Mouse (Mus musculus) heart, embryonic 13.5 days (tissue): ENCODE results near the gene Fgd6. TPM values are rescaled to one million over a fixed set of nuclear protein-coding genes. Genes with fewer than 3 reads are reported as not detected.
A peak's percentile ranks its signal among the peaks of the same experiment; 100 is the strongest.

ENCODE experiments used
- ATAC-seq: fragments of 200-750 bp; cut with Nextera tagmentation; 2 replicates; pipeline ENCODE4 v1.8.0; 2017; ENCODE audit warnings: moderate TSS enrichment; ENCODE audit not compliant: insufficient number of reproducible peaks, low FRiP score, low TSS enrichment; ENCODE audit errors: extremely low read depth
- H3K27ac ChIP-seq: fragments of 300-500 bp; sonication (generic); replicated peaks from 2 replicates; pipeline ENCODE4 v1.5.1; 2015; ENCODE audit warnings: moderate library complexity, mild to moderate bottlenecking, inconsistent platforms
- H3K27me3 ChIP-seq: fragments of 300-500 bp; sonication (generic); replicated peaks from 2 replicates; pipeline ENCODE4 v1.6.1; 2015; ENCODE audit warnings: mild to moderate bottlenecking, inconsistent platforms
- H3K36me3 ChIP-seq: fragments of 300-500 bp; sonication (generic); 2 replicates; pipeline ENCODE4 v1.6.1; 2015; ENCODE audit warnings: mild to moderate bottlenecking, inconsistent platforms
- H3K4me1 ChIP-seq: fragments of 300-500 bp; sonication (generic); 2 replicates; pipeline ENCODE4 v1.6.1; 2015; ENCODE audit warnings: inconsistent platforms
- H3K4me2 ChIP-seq: fragments of 300-500 bp; sonication (generic); 2 replicates; pipeline ENCODE4 v1.6.1; 2015; ENCODE audit warnings: inconsistent platforms, mild to moderate bottlenecking, moderate library complexity
- H3K4me3 ChIP-seq: fragments of 300-500 bp; sonication (generic); 2 replicates; pipeline ENCODE4 v1.5.1; 2015; ENCODE audit warnings: moderate library complexity, mild to moderate bottlenecking, inconsistent platforms
- H3K9ac ChIP-seq: fragments of 300-500 bp; sonication (generic); 2 replicates; pipeline ENCODE4 v1.6.1; 2015; ENCODE audit warnings: inconsistent platforms, mild to moderate bottlenecking, moderate library complexity
- H3K9me3 ChIP-seq: fragments of 300-500 bp; sonication (generic); 2 replicates; pipeline ENCODE4 v1.6.1; 2016; ENCODE audit warnings: inconsistent platforms
- WGBS: fragments of 180-500 bp; shearing (Covaris S2); methylation state at CpG from one replicate; pipeline ENCODE4 v1.1.7; 2015; ENCODE audit warnings: mixed read lengths; 5-methylcytosine and 5-hydroxymethylcytosine counted together
- polyA plus RNA-seq: library from polyadenylated mRNA; unstranded; fragments of >200 nt; fragmentation: Nextera tagmentation; extraction: Ambion mirVana; gene quantifications from 2 replicates; pipeline ENCODE4 v1.2.1, GENCODE M21; 2015

The Fgd6 gene
- polyA plus RNA-seq, 1 experiment from 2014 or later = 2.1 TPM

- Histone ChIP-seq H3K9ac (peak overlapping the region; percentile 68; the same call in 1 of the 2 replicates), H3K27me3 (no peaks in the 10 kb centered on the region), H3K4me3 (no peak overlapping the region), H3K9me3 (no peaks in the 10 kb centered on the region), H3K4me1 (peaks cover 33% of the 10 kb centered on the region), H3K27ac (peak overlapping the region; percentile 77), H3K36me3 (peaks cover 9% of the 10 kb centered on the region; the same call in 1 of the 2 replicates), H3K4me2 (peak overlapping the region; percentile 44)
- 20% methylated on average over 10 of the region's 10 CpGs for WGBS
- peak; percentile 31; the same call in 1 of the 2 replicates for ATAC-seq
These were observed 36.6 kb downstream of the Fgd6 start for GRCm38 (mm10) chr10:94072261-94072915.

DNA sequence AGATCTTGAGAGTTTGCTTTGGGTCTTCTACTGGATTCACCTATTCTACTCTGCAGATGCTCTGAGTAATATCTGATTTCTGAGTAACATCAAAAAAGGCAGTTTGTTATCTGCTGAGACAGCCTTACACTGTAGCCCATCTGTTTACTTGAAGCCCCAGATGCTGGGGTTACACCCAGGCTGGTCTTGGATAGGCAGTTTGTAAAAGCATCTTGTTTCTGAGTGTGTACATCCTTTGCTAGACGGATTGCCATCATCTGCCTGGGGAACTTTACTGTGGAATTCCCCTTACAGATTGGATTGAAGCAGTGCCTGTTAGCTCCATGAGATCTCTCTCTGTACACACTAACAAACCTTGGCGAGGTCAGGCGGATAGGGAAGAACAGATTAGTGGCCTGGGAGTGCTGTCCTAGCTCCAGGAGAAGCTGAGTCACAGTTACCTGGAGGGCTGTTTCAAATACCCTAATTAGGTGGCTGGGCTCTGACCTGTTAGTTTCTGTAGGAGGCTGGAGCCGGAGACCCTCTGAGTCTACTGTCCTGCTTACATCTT lies 37.2 kb downstream of the Fgd6 start:
- peak overlapping the region; percentile 77 for H3K27ac ChIP-seq
- H3K9me3 ChIP-seq = no peaks in the 10 kb centered on the region
- H3K36me3 ChIP-seq = peaks cover 9% of the 10 kb centered on the region; the same call in 1 of the 2 replicates
- ATAC-seq = no peak
- H3K9ac ChIP-seq = peak overlapping the region; percentile 68; the same call in 1 of the 2 replicates
- H3K4me2 ChIP-seq = peak overlapping the region; percentile 44
- H3K27me3 ChIP-seq = no peaks in the 10 kb centered on the region
- WGBS = 60% methylated on average over 4 of the region's 4 CpGs
- H3K4me3 ChIP-seq = no peak overlapping the region
- peaks cover 33% of the 10 kb centered on the region for H3K4me1 ChIP-seq

DNA sequence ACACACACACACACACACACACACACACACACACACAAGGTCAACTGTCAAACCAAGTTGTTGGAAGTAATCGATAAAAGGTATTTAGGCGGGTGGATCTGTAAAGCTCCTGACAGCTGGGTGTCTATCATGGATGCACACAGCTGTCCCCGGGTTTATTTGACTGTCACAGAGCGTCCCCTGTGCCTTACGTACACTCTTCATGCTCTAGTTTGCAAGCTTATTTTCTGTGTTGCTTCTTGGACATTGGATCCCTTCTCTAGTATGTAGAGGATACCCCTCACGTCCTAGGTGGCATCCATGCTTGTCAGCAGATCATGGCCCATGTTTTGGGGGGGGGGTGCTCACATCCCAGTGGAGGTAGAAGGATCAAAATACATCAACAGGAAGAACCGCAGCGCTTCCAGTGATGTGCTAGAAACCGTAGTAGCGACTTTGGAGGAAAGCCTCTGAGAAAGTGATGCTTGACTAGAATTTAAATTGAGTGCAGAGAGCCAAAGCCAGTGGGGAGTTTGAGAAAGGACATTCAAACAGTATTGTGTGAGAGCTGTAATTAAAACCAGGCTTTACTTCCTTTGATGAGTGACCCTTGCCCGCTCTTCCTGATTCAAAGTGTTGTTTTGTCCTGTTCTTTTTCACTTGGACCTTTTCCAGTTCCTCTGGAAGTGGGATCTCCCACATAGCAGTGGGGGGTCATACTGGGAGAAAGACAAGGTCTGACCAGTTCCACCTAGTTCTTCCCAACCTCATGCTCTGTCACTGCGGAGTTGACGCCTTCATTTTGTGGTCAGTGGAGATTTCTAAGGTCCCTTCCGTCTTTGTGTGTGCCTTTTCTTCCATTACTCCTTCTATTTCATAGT lies 41.4 kb downstream of the Fgd6 start:
- ATAC-seq = no peak
- Histone ChIP-seq H3K4me3 (no peak overlapping the region), H3K36me3 (peaks cover 9% of the 10 kb centered on the region; the same call in 1 of the 2 replicates), H3K4me1 (peaks cover 18% of the 10 kb centered on the region), H3K9me3 (no peaks in the 10 kb centered on the region), H3K4me2 (no peak overlapping the region), H3K27me3 (no peaks in the 10 kb centered on the region), H3K27ac (no peak overlapping the region), H3K9ac (no peak overlapping the region)
- WGBS = 86% methylated on average over 14 of the region's 14 CpGs

DNA sequence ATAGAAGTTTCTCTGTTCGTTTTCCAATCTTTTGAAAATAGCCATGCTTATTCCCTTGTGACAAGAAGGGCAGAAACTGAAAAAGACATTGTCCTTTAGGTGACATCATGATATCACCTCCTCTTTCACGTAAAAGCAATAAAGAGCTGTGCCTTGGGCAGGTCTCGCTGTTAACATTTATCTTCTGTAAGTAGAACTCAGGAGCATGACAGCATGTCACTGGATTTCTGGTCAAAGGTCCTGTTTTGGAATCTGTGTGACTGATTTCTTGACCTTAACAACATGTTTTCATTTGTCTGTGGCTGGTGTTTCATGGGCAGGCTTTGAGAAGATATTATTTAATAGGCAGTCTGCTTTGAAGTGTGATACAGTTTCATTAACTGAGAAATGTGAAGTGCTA lies 44.9 kb downstream of the Fgd6 start:
- H3K9me3 ChIP-seq = no peaks in the 10 kb centered on the region
- no peak overlapping the region for H3K4me2 ChIP-seq
- H3K4me3 ChIP-seq = no peak overlapping the region
- H3K9ac ChIP-seq = no peak overlapping the region
- H3K27ac ChIP-seq = no peak overlapping the region
- WGBS = 57% methylated on average over 3 of the region's 3 CpGs
- no peak for ATAC-seq
- H3K36me3 ChIP-seq = no peaks in the 10 kb centered on the region
- H3K27me3 ChIP-seq = no peaks in the 10 kb centered on the region
- H3K4me1 ChIP-seq = peaks cover 10% of the 10 kb centered on the region

DNA sequence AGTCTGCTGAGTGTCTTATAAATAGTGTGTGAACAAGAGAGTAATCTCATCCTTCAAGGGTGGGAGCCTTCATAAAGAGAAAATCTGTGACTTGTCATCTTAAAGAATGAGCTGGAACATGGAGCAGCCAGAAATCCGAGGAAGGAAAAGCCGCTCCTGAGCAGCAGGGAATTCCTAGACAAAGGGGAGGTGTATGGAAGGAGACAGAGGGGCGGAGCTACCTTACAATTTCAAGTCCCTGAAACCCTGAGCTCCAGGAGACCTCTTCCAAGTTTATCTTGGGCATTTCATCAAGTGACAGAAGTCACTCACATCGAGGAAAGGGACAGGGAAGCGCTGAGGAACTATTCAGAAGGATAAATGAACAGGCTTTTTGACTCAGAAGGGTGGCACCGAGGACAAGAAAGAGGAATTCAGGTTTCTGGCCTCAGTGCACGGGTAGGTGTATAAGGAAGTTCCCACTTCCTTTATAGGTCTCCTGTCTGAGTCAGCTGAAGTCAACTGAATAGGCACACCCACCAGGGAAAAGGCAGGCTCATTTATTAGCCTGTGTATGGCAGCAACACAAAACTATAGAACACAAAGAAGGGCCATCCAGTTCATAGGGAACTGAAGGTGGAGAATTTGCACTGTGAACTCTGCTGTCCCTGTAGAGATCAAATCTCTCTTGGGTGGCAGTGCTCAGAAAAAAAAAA lies 46.4 kb downstream of the Fgd6 start:
- no peak overlapping the region for H3K4me3 ChIP-seq
- H3K27me3 ChIP-seq = no peaks in the 10 kb centered on the region
- H3K27ac ChIP-seq = no peak overlapping the region
- H3K36me3 ChIP-seq = no peaks in the 10 kb centered on the region
- H3K4me2 ChIP-seq = no peak overlapping the region
- H3K9ac ChIP-seq = no peak overlapping the region
- peaks cover 10% of the 10 kb centered on the region for H3K4me1 ChIP-seq
- WGBS = 36% methylated on average over 7 of the region's 7 CpGs
- no peaks in the 10 kb centered on the region for H3K9me3 ChIP-seq
- no peak for ATAC-seq

DNA sequence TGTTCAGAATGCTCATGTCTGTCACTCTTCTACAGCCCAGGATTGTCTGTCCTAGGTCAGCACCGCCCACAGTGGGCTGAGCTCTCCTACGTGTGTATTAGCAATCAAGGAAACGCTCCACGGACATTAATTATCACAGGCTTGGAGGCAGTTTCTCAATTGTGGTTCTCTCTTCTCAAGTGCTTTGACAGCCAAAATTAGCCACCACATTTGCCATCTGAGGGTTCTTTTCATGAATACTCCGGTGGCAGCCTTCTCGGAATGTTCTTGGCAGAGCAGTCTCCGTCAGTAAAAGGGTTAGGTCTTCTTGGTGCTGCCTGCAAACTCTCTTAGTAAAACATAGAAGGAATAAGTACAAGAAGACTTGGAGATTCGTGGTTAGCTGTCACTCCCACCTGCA lies 50.5 kb downstream of the Fgd6 start:
- Histone ChIP-seq H3K9me3 (0 out of 2 replicates have a peak, but pooled peaks cover 3% of the 10 kb centered on the region), H3K27me3 (no peaks in the 10 kb centered on the region), H3K27ac (no peak overlapping the region), H3K4me2 (no peak overlapping the region), H3K9ac (no peak overlapping the region), H3K36me3 (peaks cover 11% of the 10 kb centered on the region), H3K4me1 (peaks cover 10% of the 10 kb centered on the region), H3K4me3 (no peak overlapping the region)
- 81% methylated on average over 8 of the region's 8 CpGs for WGBS
- no peak for ATAC-seq

DNA sequence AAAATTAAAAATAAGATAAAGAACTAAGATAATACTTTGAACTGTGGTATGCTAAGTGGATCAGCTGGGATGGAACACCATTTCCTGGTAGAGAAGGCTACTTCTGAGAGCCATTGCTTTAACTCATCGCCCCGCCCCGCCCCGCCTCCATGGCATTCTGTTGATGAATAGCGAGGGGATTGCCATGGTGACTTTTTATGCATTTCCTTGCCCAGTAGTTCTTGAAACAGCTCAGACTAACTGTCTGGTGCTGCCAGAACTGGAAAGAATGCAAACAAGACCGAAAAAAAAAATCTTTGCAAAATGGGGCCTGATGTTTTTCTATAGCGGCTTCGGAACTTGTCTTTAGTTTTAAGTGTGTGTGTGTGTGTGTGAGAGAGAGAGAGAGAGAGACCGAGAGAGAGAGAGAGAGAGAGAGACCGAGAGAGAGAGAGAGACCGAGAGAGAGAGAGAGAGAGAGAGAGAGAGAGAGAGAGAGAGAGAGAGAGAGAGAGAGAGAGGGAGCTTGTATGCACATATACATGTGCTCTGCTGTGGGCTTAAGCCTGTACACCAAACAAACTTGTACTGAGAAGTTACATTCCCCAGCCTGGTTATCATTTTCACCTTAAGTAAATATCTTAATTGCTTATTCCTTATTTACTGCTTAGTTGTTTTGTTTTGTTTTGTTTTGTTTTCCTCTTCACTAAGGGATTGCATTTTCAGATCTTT lies 51.7 kb downstream of the Fgd6 start:
- ATAC-seq = no peak
- Histone ChIP-seq H3K27ac (no peak overlapping the region), H3K4me3 (no peak overlapping the region), H3K36me3 (peaks cover 19% of the 10 kb centered on the region), H3K4me1 (peaks cover 3% of the 10 kb centered on the region), H3K9ac (no peak overlapping the region), H3K27me3 (no peaks in the 10 kb centered on the region), H3K4me2 (no peak overlapping the region), H3K9me3 (peaks cover 10% of the 10 kb centered on the region; the same call in 1 of the 2 replicates)
- WGBS = 71% methylated on average over 10 of the region's 11 CpGs

GRCm38 (mm10) chr10:94090032-94090431 lies 54.2 kb downstream of the Fgd6 start:
- H3K27me3 ChIP-seq = no peaks in the 10 kb centered on the region
- no peaks in the 10 kb centered on the region for H3K4me1 ChIP-seq
- no peak for ATAC-seq
- H3K4me2 ChIP-seq = no peak overlapping the region
- H3K27ac ChIP-seq = no peak overlapping the region
- H3K9me3 ChIP-seq = peaks cover 10% of the 10 kb centered on the region; the same call in 1 of the 2 replicates
- 83% methylated on average over 3 of the region's 3 CpGs for WGBS
- no peak overlapping the region for H3K4me3 ChIP-seq
- no peak overlapping the region for H3K9ac ChIP-seq
- H3K36me3 ChIP-seq = peaks cover 19% of the 10 kb centered on the region

DNA sequence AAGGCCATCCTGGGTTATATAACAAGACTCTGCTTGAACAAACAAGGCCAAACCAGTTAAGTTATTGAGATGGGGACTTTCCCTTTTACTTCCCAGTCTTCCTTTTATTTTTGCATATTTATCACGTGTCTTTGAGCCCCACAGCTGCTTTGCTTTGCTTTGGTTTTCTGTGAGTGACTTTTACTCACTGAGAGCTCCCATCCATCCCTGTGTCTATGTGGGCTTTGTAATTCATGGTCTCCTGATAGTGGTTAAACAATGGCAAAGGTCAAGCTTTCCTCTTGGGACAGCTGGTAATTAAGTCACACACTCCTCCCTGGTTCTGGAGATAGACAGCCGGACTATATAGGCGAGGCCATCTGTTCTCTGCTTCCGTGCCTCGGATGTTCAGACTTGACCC lies 57.7 kb downstream of the Fgd6 start:
- no peak overlapping the region for H3K4me2 ChIP-seq
- 52% methylated on average over 5 of the region's 5 CpGs for WGBS
- no peak overlapping the region for H3K9ac ChIP-seq
- H3K9me3 ChIP-seq = peaks cover 10% of the 10 kb centered on the region; the same call in 1 of the 2 replicates
- peaks cover 19% of the 10 kb centered on the region for H3K4me1 ChIP-seq
- no peaks in the 10 kb centered on the region for H3K27me3 ChIP-seq
- no peak overlapping the region for H3K27ac ChIP-seq
- peaks cover 19% of the 10 kb centered on the region for H3K36me3 ChIP-seq
- H3K4me3 ChIP-seq = no peak overlapping the region
- no peak for ATAC-seq

GRCm38 (mm10) chr10:94095743-94096465 lies 60.1 kb downstream of the Fgd6 start:
- H3K4me2 ChIP-seq = no peak overlapping the region
- no peak overlapping the region for H3K4me3 ChIP-seq
- H3K4me1 ChIP-seq = peaks cover 19% of the 10 kb centered on the region
- 69% methylated on average over 17 of the region's 17 CpGs for WGBS
- ATAC-seq = no peak
- H3K9me3 ChIP-seq = peaks cover 10% of the 10 kb centered on the region; the same call in 1 of the 2 replicates
- H3K36me3 ChIP-seq = peaks cover 19% of the 10 kb centered on the region
- H3K9ac ChIP-seq = no peak overlapping the region
- H3K27me3 ChIP-seq = no peaks in the 10 kb centered on the region
- 0 out of 2 replicates have a peak overlapping the region, but pooled peaks have one; percentile 36 for H3K27ac ChIP-seq
